Mouse (Mus musculus) adrenal gland, adult 18-20 months (tissue): Measurements from ENCODE around the gene Slc45a1. TPM values are rescaled to one million over a fixed set of nuclear protein-coding genes. Genes with fewer than 3 reads are reported as not detected.

Source experiments
- DNase-seq, 2 experiments: peaks; one replicate each; pipeline ENCODE4 v3.0.0; 2021 to 2022; ENCODE audit warnings: low spot score in 2 of 2
- total RNA-seq, 2 experiments: library from RNA; stranded (reverse); gene quantifications; 1 replicate in 1 of 2; 2 replicates in 1 of 2; pipeline ENCODE4 v1.2.3; 2021

The Slc45a1 gene
- total RNA-seq, 2 experiments from 2014 or later = 0.64 to 1.1 TPM

- no peak for DNase-seq
These were observed 9.9 kb upstream of the Slc45a1 start for GRCm38 (mm10) chr4:150661886-150662285.

DNA sequence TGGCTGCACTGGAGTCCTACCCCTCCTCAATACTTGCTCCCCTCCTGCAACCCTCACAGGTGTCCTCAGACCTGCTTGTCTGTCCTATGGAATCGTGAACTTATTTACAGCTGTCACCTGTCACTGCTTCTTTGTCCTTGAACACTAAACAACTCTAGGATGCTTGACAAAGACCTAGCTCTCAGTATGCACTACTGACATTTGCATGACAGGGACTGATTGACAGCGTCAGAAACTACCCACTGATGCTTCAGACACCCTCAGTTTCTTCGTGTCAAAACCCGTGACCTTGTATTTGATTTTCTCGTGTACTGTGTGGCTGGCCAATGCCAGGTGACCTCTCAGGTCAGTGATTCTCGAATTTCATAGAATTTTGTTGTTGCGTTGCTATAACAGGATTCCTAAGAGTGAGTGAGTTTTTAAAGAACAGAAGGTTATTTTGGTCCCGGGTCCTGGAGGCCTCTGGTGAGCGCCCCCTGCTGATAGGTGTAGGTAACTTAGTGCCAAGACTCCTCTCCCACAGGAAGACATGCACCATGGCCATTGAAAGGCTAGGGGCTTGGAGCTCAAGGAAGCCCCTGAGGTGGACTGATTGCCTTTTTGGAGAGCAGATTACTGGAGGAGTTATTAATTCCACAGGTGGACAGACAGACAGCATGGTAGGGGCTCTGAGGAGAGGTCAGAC is 8.1 kb upstream of the Slc45a1 start:
- DNase-seq = no peak

GRCm38 (mm10) chr4:150656504-150656903 is 4.5 kb upstream of the Slc45a1 start:
- no peak for DNase-seq

DNA sequence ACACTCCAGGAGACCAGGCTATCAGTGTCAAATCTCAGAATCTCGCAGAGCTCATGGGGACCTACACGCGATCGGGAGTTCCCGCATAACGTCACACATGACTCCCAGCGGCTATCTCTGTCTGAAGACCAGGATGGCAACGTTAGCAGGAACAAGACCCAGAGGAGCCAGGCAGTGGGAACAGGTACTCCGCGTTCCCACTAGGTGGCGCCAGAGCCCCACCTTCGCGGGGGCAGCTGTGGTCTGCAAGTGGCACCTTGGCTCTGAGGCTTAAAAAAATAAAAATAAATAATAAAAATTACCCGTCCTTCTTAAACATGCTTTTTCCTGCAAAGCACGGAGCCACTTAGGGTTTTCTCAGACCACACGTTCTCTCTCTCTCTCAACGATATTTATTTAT is 4.0 kb upstream of the Slc45a1 start:
- peak; percentile 92 for DNase-seq

- no peak for DNase-seq
These were observed 1.2 kb upstream of the Slc45a1 start for GRCm38 (mm10) chr4:150653072-150653599.

DNA sequence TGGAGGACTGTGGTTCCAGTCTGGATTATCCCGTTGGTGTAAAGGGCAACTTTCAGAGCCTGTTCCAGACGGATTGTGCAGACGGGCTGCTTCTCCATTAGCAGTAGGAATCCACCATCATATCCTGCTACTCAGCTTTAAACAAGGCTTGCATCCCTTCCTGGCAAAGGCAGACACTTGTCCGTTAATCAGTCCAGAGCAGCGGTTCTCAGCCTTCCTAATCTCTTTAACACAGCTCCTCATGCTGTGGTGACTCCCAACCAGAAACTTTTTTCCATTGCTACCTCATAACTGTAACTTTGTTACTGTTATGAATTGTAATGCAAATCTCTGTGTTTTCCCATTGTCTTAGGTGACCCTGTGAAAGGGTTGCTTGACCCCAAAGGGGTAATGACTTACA is 2.6 kb downstream of the Slc45a1 start:
- DNase-seq = no peak

- no peak for DNase-seq
These were observed 7.7 kb downstream of the Slc45a1 start for GRCm38 (mm10) chr4:150644299-150644698.

- DNase-seq = no peak
These were observed 15.3 kb downstream of the Slc45a1 start for GRCm38 (mm10) chr4:150636635-150637034.

- DNase-seq = no peak
These were observed 16.4 kb downstream of the Slc45a1 start for GRCm38 (mm10) chr4:150635568-150635967.

- DNase-seq = no peak
These were observed 22.7 kb downstream of the Slc45a1 start for GRCm38 (mm10) chr4:150629266-150629665.

- DNase-seq = peak; percentile 65 to 73
These were observed 25.8 kb downstream of the Slc45a1 start for GRCm38 (mm10) chr4:150625951-150626732.

GRCm38 (mm10) chr4:150625425-150625824 is 26.5 kb downstream of the Slc45a1 start:
- DNase-seq = peak; percentile 67 to 69

- no peak for DNase-seq
These were observed 27.0 kb downstream of the Slc45a1 start for GRCm38 (mm10) chr4:150624933-150625332.

GRCm38 (mm10) chr4:150624214-150624823 is 27.7 kb downstream of the Slc45a1 start:
- DNase-seq = no peak

DNA sequence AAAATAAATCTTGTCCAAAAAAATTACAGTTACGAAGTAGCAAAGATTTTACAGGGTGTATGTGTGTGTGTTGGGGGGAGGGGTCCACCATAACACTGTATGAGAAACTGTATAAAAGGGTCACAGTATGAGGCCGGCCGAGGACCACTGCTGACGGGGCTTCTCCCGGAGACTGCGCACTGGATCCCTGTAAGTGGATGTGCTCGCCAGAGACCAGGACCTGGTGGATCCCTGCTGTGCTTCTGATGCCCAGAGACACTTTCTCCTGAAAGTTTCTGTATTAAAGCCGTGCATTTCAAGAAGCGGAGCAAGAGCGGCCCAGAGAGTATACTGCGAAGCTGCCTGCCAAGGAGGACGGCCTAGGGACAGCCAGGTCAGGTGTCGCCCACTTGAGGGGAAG is 29.3 kb downstream of the Slc45a1 start:
- no peak for DNase-seq

DNA sequence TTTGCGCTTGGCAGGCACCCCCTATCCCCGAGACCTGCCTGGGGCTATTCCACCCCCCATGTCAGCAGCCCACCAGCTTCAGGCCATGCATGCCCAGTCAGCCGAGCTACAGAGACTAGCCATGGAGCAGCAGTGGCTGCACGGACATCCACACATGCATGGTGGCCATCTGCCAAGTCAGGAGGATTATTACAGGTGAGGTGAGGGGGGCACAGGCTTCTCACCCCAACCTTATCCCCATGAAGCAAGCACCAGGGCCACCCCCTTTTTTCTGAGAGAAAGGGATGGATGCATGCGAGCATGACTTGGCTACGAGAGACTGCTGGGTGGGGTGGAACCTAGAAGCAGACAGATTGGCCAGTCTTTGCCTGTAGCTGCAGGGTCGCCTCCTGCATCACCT is 33.0 kb downstream of the Slc45a1 start:
- no peak for DNase-seq

GRCm38 (mm10) chr4:150616841-150617240 is 35.1 kb downstream of the Slc45a1 start:
- no peak for DNase-seq

GRCm38 (mm10) chr4:150616029-150616420 is 35.9 kb downstream of the Slc45a1 start:
- DNase-seq = no peak

- DNase-seq = no peak
These were observed 36.5 kb downstream of the Slc45a1 start for GRCm38 (mm10) chr4:150615251-150616028.

DNA sequence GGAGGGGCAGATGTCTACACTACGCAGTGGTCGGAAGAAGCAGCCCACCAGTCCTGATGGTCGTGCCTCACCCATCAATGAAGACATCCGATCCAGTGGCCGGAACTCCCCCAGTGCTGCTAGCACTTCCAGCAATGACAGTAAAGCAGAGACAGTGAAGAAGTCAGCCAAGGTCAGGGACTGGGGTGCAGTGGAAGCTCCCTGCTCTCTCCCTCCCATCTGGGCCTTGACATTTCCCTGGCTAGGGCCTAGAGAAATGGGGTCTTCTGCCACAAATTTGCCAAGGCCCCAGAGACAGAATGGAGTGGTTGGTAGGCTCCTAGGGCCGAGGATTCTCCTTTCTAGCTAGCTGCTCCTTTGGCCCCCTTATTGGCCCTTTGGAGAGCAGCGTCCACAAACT is 38.3 kb downstream of the Slc45a1 start:
- no peak for DNase-seq

GRCm38 (mm10) chr4:150608670-150609069 is 43.3 kb downstream of the Slc45a1 start:
- DNase-seq = no peak
